Mouse (Mus musculus) midbrain, embryonic 11.5 days (tissue): Measurements from ENCODE around the gene 4931440F15Rik. TPM values are rescaled to one million over a fixed set of nuclear protein-coding genes. Genes with fewer than 3 reads are reported as not detected.

Experiments used
- ATAC-seq: fragments of 200-750 bp; cut with Nextera tagmentation; 2 replicates; pipeline ENCODE4 v1.8.0; 2017; ENCODE audit warnings: moderate TSS enrichment, moderate library complexity; ENCODE audit not compliant: low FRiP score
- DNase-seq: peaks from one replicate; pipeline ENCODE4 v3.0.0; 2015; ENCODE audit warnings: low spot score; ENCODE audit errors: missing footprints
- H3K27ac ChIP-seq: fragments of 300-500 bp; sonication (generic); 2 replicates; pipeline ENCODE4 v1.5.1; 2014; ENCODE audit warnings: low read depth, low read length
- H3K27me3 ChIP-seq: fragments of 300-500 bp; sonication (generic); 2 replicates; pipeline ENCODE4 v1.6.1; 2014; ENCODE audit warnings: mild to moderate bottlenecking, low read length, moderate library complexity, mixed read lengths; ENCODE audit not compliant: control insufficient read depth, insufficient read depth
- H3K36me3 ChIP-seq: fragments of 300-500 bp; sonication (generic); 2 replicates; pipeline ENCODE4 v1.6.1; 2014; ENCODE audit warnings: mild to moderate bottlenecking, low read length, moderate library complexity, mixed read lengths; ENCODE audit not compliant: control insufficient read depth, insufficient read depth
- H3K4me1 ChIP-seq: fragments of 300-500 bp; sonication (generic); 2 replicates; pipeline ENCODE4 v1.6.1; 2014; ENCODE audit warnings: low read length; ENCODE audit not compliant: control insufficient read depth, insufficient read depth
- H3K4me2 ChIP-seq: fragments of 300-500 bp; sonication (generic); 2 replicates; pipeline ENCODE4 v1.6.1; 2014; ENCODE audit warnings: mild to moderate bottlenecking, moderate library complexity
- H3K4me3 ChIP-seq: fragments of 300-500 bp; sonication (generic); 2 replicates; pipeline ENCODE4 v1.5.1; 2014; ENCODE audit warnings: low read depth, low read length
- H3K9ac ChIP-seq: fragments of 300-500 bp; sonication (generic); 2 replicates; pipeline ENCODE4 v1.6.1; 2014; ENCODE audit warnings: low read length
- H3K9me3 ChIP-seq: fragments of 300-500 bp; sonication (generic); 2 replicates; pipeline ENCODE4 v1.6.1; 2016; ENCODE audit warnings: low read length; ENCODE audit not compliant: control insufficient read depth
- WGBS: fragments of 180-500 bp; shearing (Covaris S2); extraction: QIAGEN DNeasy Blood & Tissue Kit; methylation state at CpG from one replicate; pipeline ENCODE4 v1.1.7; 2014; 5-methylcytosine and 5-hydroxymethylcytosine counted together
- polyA plus RNA-seq: library from polyadenylated mRNA; unstranded; fragments of >200 nt; fragmentation: Nextera tagmentation; extraction: Ambion mirVana; gene quantifications from 2 replicates; pipeline ENCODE4 v1.2.1, GENCODE M21; 2014

Gene 4931440F15Rik
- polyA plus RNA-seq, 1 experiment from 2014 or later: not detected

DNA sequence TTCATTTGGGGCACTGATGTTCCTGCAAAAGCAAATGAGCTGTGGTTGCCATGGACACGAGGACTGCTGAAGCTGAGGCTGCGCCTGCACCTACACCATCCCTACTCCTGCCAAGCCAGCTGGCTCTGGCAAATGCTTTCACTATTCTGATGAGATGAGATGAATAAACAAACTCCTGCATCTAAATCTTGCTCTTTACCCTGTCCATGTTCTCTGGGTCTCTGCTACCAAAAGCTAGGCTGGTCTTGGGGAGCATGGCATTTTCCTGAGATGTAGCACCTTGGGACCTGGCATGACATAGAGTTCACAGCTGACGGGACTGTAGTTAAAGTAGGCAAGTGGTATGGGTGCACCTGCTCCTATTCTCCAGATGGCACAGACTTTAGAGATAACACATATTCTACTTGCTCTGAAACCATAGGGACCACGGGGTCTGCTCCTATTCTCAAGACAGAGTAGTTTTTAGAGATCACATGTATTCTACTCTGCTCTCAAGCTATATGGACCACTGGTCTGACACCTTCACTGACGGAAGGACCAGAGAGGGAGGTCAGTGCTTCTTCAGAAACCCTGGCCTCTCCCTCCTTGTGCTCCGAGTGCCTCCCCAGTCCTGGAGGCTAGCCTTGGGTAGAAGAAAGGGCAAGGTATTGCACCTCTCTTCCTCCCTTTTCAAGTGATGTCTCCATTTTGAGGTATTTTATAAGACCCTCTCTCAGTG is 36.4 kb downstream of the 4931440F15Rik start:
- 79% methylated on average over 6 of the region's 6 CpGs for WGBS
- no peaks in the 10 kb centered on the region for H3K9me3 ChIP-seq
- no peak overlapping the region for H3K4me3 ChIP-seq
- ATAC-seq: peak; percentile 48; the same call in 1 of the 2 replicates
- H3K27me3 ChIP-seq: no peaks in the 10 kb centered on the region
- no peaks in the 10 kb centered on the region for H3K4me1 ChIP-seq
- no peak overlapping the region for H3K27ac ChIP-seq
- H3K36me3 ChIP-seq: no peaks in the 10 kb centered on the region
- no peak for DNase-seq
- H3K9ac ChIP-seq: no peak overlapping the region
- H3K4me2 ChIP-seq: no peak overlapping the region

GRCm38 (mm10) chr11:29788499-29788898 is 37.0 kb downstream of the 4931440F15Rik start:
- Histone ChIP-seq H3K4me3 (no peak overlapping the region), H3K27ac (no peak overlapping the region), H3K9ac (no peak overlapping the region), H3K4me1 (no peaks in the 10 kb centered on the region), H3K36me3 (no peaks in the 10 kb centered on the region), H3K27me3 (no peaks in the 10 kb centered on the region), H3K4me2 (no peak overlapping the region), H3K9me3 (no peaks in the 10 kb centered on the region)
- DNase-seq (no peak), ATAC-seq (no peak)
- 46% methylated on average over 1 of the region's 1 CpGs for WGBS

- H3K4me1 ChIP-seq: no peaks in the 10 kb centered on the region
- no peaks in the 10 kb centered on the region for H3K27me3 ChIP-seq
- no peak overlapping the region for H3K9ac ChIP-seq
- ATAC-seq: peak; percentile 22; the same call in 1 of the 2 replicates
- no peak overlapping the region for H3K27ac ChIP-seq
- no peak overlapping the region for H3K4me3 ChIP-seq
- DNase-seq: no peak
- H3K36me3 ChIP-seq: no peaks in the 10 kb centered on the region
- no peaks in the 10 kb centered on the region for H3K9me3 ChIP-seq
- 41% methylated on average over 5 of the region's 5 CpGs for WGBS
- H3K4me2 ChIP-seq: no peak overlapping the region
Observed at GRCm38 (mm10) chr11:29787473-29787872, 38.0 kb downstream of the 4931440F15Rik start.

DNA sequence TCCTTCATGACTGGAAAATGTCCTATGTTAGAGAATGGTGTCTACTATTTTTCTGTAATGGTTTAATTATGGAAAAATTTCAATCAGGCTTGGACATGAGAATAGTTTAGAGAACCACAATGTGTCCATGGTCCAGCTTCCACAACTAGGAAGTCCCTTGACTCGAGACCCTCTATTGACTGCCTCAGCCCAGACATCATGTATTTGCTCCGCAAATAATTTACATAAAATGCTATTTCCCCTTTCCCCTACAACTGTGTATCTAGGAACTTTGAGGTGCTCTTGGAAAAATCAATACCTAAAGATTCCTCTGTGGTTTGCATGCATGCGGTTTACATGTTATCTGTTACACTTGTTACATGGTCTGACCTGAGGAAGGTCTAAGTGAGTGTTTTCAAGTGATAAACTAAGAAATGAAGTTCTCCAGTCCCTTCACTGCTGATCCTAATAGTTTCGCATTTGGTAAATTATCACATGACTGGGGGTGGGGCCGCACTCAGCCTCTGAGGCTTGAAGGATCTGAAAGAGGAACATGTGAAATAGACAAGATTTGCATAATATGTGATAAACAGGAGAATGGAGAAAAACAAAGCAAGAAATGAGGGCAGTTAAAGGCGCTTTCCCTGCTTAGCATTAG is 38.8 kb downstream of the 4931440F15Rik start:
- Histone ChIP-seq H3K27ac (no peak overlapping the region), H3K36me3 (no peaks in the 10 kb centered on the region), H3K27me3 (no peaks in the 10 kb centered on the region), H3K4me2 (no peak overlapping the region), H3K9ac (no peak overlapping the region), H3K9me3 (no peaks in the 10 kb centered on the region), H3K4me1 (no peaks in the 10 kb centered on the region), H3K4me3 (no peak overlapping the region)
- DNase-seq: no peak
- 84% methylated on average over 6 of the region's 6 CpGs for WGBS
- no peak for ATAC-seq

DNA sequence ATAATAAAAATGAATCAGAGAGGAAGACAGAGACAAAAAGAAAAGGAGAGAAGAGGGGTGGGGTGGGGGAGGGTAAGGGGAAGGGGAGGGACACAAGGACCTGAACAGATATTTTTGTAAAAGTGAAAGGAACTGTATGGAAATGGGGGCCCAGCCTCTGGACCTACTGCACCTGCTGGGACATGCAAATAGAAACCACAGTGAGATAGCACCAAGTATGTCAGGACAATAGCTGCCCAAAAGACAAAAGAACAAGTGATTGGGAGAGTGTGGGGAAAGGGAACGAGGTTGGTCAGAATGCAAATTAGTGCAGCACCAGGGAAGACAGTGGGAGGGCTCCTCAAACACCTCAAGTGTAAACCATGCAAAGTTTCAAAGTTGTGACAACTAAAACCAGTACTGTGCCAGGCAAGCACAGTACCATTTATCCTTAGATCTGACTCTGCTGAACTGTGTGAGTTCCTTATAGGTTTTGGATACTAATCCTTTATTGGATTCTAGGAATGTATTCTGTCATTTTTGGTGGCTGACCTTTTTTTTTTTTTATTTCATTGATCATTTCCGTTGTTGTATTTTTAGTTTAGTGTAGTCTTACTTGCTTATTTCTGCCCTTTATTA is 46.0 kb downstream of the 4931440F15Rik start:
- 32% methylated on average over 2 of the region's 2 CpGs for WGBS
- ATAC-seq (no peak), DNase-seq (no peak)
- Histone ChIP-seq H3K9me3 (no peaks in the 10 kb centered on the region), H3K4me2 (no peak overlapping the region), H3K4me3 (no peak overlapping the region), H3K27me3 (no peaks in the 10 kb centered on the region), H3K36me3 (no peaks in the 10 kb centered on the region), H3K9ac (no peak overlapping the region), H3K27ac (no peak overlapping the region), H3K4me1 (peaks cover 3% of the 10 kb centered on the region; the same call in 1 of the 2 replicates)

DNA sequence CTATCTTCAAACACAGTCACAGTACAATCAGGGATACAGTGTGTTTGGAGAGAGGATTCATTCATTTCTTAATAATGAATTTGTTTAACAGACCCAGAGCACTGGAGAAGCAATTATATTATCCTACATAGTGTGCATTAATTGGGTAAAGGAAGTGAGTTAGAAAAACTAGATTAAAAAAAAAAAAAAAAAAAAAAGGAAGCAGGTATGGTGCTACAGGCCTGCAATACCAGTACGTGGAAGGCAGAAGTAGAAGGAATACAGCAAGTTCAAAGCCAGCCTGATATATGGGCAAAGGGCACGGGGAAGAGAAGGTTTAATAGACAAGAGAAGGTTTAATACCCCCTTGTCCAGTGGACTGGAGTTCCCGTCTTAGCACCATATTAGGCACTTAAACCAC is 46.5 kb downstream of the 4931440F15Rik start:
- H3K36me3 ChIP-seq: no peaks in the 10 kb centered on the region
- H3K4me3 ChIP-seq: no peak overlapping the region
- no peak overlapping the region for H3K9ac ChIP-seq
- H3K4me1 ChIP-seq: peaks cover 5% of the 10 kb centered on the region; the same call in 1 of the 2 replicates
- no peak overlapping the region for H3K27ac ChIP-seq
- H3K27me3 ChIP-seq: no peaks in the 10 kb centered on the region
- no peaks in the 10 kb centered on the region for H3K9me3 ChIP-seq
- H3K4me2 ChIP-seq: no peak overlapping the region
- no peak for DNase-seq
- 56% methylated on average over 3 of the region's 3 CpGs for WGBS
- ATAC-seq: no peak

GRCm38 (mm10) chr11:29777964-29778363 is 47.5 kb downstream of the 4931440F15Rik start:
- no peaks in the 10 kb centered on the region for H3K36me3 ChIP-seq
- H3K4me1 ChIP-seq: peaks cover 5% of the 10 kb centered on the region; the same call in 1 of the 2 replicates
- DNase-seq (no peak), ATAC-seq (no peak)
- H3K27me3 ChIP-seq: no peaks in the 10 kb centered on the region
- no peak overlapping the region for H3K27ac ChIP-seq
- H3K4me2 ChIP-seq: no peak overlapping the region
- no peaks in the 10 kb centered on the region for H3K9me3 ChIP-seq
- H3K9ac ChIP-seq: no peak overlapping the region
- no peak overlapping the region for H3K4me3 ChIP-seq

- DNase-seq: no peak
- Histone ChIP-seq H3K9ac (no peak overlapping the region), H3K4me2 (no peak overlapping the region), H3K9me3 (no peaks in the 10 kb centered on the region), H3K4me3 (no peak overlapping the region), H3K27ac (peak overlapping the region; percentile 45; the same call in 1 of the 2 replicates), H3K36me3 (no peaks in the 10 kb centered on the region), H3K4me1 (peaks cover 5% of the 10 kb centered on the region; the same call in 1 of the 2 replicates), H3K27me3 (no peaks in the 10 kb centered on the region)
- ATAC-seq: peak; percentile 47
- WGBS: 64% methylated on average over 2 of the region's 2 CpGs
Observed at GRCm38 (mm10) chr11:29774760-29775159, 50.7 kb downstream of the 4931440F15Rik start.

DNA sequence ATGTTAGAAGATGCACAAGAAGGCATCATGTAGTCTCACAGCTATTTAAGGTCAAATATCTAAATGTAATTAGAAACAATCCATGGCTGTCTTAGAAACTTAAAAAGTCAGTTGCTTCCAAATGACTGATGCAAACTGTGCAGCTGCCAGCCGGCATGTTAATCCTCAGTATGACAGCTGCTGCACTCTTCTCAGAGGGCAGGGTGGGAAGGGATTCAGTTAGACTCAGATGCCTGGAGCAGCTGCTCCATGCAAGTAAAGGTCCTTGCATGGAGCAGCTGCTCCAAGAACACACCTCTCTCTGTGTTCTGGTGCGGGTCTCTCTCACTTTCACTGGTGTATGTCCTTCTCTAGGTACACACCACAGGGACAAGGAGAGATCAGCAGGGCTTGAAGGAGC is 51.2 kb downstream of the 4931440F15Rik start:
- no peak overlapping the region for H3K4me2 ChIP-seq
- no peaks in the 10 kb centered on the region for H3K9me3 ChIP-seq
- H3K36me3 ChIP-seq: no peaks in the 10 kb centered on the region
- peaks cover 5% of the 10 kb centered on the region; the same call in 1 of the 2 replicates for H3K4me1 ChIP-seq
- no peak overlapping the region for H3K4me3 ChIP-seq
- ATAC-seq (peak; percentile 92), DNase-seq (peak; percentile 90)
- H3K27ac ChIP-seq: peak overlapping the region; percentile 45; the same call in 1 of the 2 replicates
- 34% methylated on average over 2 of the region's 2 CpGs for WGBS
- no peaks in the 10 kb centered on the region for H3K27me3 ChIP-seq
- no peak overlapping the region for H3K9ac ChIP-seq
